Mouse (Mus musculus): ENCODE results near the gene Abhd4.
A peak's percentile ranks its signal among the peaks of the same experiment; 100 is the strongest.

Gene Abhd4

GRCm38 (mm10) chr14:54253741-54254291 is at the start of gene Abhd4, which contains the start of gene Dad1:
Abhd4 (plus strand) TSS chr14:54254188.
Dad1 (minus strand) TSS chr14:54254104.
- DNase-seq (ENCODE audit: inconsistent age in 2 of 2, low spot score in 1 of 2), result peak; percentile 99

- no peak for DNase-seq (ENCODE audit: inconsistent age in 2 of 2, low spot score in 1 of 2)
Measured at GRCm38 (mm10) chr14:54204311-54204710, 49.7 kb upstream of the Abhd4 start.

GRCm38 (mm10) chr14:54204786-54205185 is 49.2 kb upstream of the Abhd4 start:
- no peak for DNase-seq (ENCODE audit: inconsistent age in 2 of 2, low spot score in 1 of 2)

GRCm38 (mm10) chr14:54205904-54206303 is 48.1 kb upstream of the Abhd4 start:
- DNase-seq (ENCODE audit: inconsistent age in 2 of 2, low spot score in 1 of 2), result no peak

- peak in 1 of 2 experiments; percentile 47 for DNase-seq (ENCODE audit: inconsistent age in 2 of 2, low spot score in 1 of 2)
Measured at GRCm38 (mm10) chr14:54206309-54206708, 47.7 kb upstream of the Abhd4 start.

- DNase-seq (ENCODE audit: inconsistent age in 2 of 2, low spot score in 1 of 2), result peak in 1 of 2 experiments; percentile 51
Measured at GRCm38 (mm10) chr14:54206750-54207550, 47.0 kb upstream of the Abhd4 start.

GRCm38 (mm10) chr14:54207924-54208323 is 46.1 kb upstream of the Abhd4 start:
- no peak for DNase-seq (ENCODE audit: inconsistent age in 2 of 2, low spot score in 1 of 2)

- no peak for DNase-seq (ENCODE audit: inconsistent age in 2 of 2, low spot score in 1 of 2)
Measured at GRCm38 (mm10) chr14:54208741-54209140, 45.2 kb upstream of the Abhd4 start.

GRCm38 (mm10) chr14:54209932-54210331 is 44.1 kb upstream of the Abhd4 start:
- no peak for DNase-seq (ENCODE audit: inconsistent age in 2 of 2, low spot score in 1 of 2)

GRCm38 (mm10) chr14:54210401-54210800 is 43.6 kb upstream of the Abhd4 start:
- no peak for DNase-seq (ENCODE audit: inconsistent age in 2 of 2, low spot score in 1 of 2)

- peak in 1 of 2 experiments; percentile 16 for DNase-seq (ENCODE audit: inconsistent age in 2 of 2, low spot score in 1 of 2)
Measured at GRCm38 (mm10) chr14:54211199-54211598, 42.8 kb upstream of the Abhd4 start.

GRCm38 (mm10) chr14:54211755-54212154 is 42.2 kb upstream of the Abhd4 start:
- DNase-seq (ENCODE audit: inconsistent age in 2 of 2, low spot score in 1 of 2), result peak in 1 of 2 experiments; percentile 19

GRCm38 (mm10) chr14:54213734-54214133 is 40.3 kb upstream of the Abhd4 start:
- peak in 1 of 2 experiments; percentile 22 for DNase-seq (ENCODE audit: inconsistent age in 2 of 2, low spot score in 1 of 2)

- peak in 1 of 2 experiments; percentile 19 for DNase-seq (ENCODE audit: inconsistent age in 2 of 2, low spot score in 1 of 2)
Measured at GRCm38 (mm10) chr14:54214477-54214876, 39.5 kb upstream of the Abhd4 start.

- peak in 1 of 2 experiments; percentile 25 for DNase-seq (ENCODE audit: inconsistent age in 2 of 2, low spot score in 1 of 2)
Measured at GRCm38 (mm10) chr14:54214901-54215300, 39.1 kb upstream of the Abhd4 start.

GRCm38 (mm10) chr14:54216126-54216525 is 37.9 kb upstream of the Abhd4 start:
- peak in 1 of 2 experiments; percentile 77 for DNase-seq (ENCODE audit: inconsistent age in 2 of 2, low spot score in 1 of 2)

- peak in 1 of 2 experiments; percentile 15 for DNase-seq (ENCODE audit: inconsistent age in 2 of 2, low spot score in 1 of 2)
Measured at GRCm38 (mm10) chr14:54218233-54218632, 35.8 kb upstream of the Abhd4 start.

- DNase-seq (ENCODE audit: inconsistent age in 2 of 2, low spot score in 1 of 2), result peak in 1 of 2 experiments; percentile 17
Measured at GRCm38 (mm10) chr14:54218721-54219120, 35.3 kb upstream of the Abhd4 start.

GRCm38 (mm10) chr14:54219256-54219655 is 34.7 kb upstream of the Abhd4 start:
- peak in 1 of 2 experiments; percentile 17 for DNase-seq (ENCODE audit: inconsistent age in 2 of 2, low spot score in 1 of 2)

GRCm38 (mm10) chr14:54219849-54220248 is 34.1 kb upstream of the Abhd4 start:
- DNase-seq (ENCODE audit: inconsistent age in 2 of 2, low spot score in 1 of 2), result peak in 1 of 2 experiments; percentile 15

GRCm38 (mm10) chr14:54220726-54221494 is 33.1 kb upstream of the Abhd4 start:
- peak in 1 of 2 experiments; percentile 30 for DNase-seq (ENCODE audit: inconsistent age in 2 of 2, low spot score in 1 of 2)

Data from adrenal gland, adult (tissue).